Mouse (Mus musculus): ENCODE results near the gene Ttc29. TPM values are rescaled to one million over a fixed set of nuclear protein-coding genes. Genes with fewer than 3 reads are reported as not detected.

Gene Ttc29
- 6.0 TPM for polyA plus RNA-seq (2014; fragmentation: Illumina TruSeq; extraction: RNeasy Lipid Tissue Mini Kit (QIAGEN cat#74804))

GRCm38 (mm10) chr8:78213074-78213473, at the start of gene Ttc29:
Gene Ttc29 (plus strand): TSS chr8:78213297.

GRCm38 (mm10) chr8:78436071-78436651, 223.1 kb downstream of the Ttc29 start, which contains the start of gene Pou4f2:
Gene Pou4f2 (minus strand): TSS chr8:78436645.

Other genes starting within 250 kb of the Ttc29 start
- 0.17 TPM for gene Pou4f2, start 223.3 kb downstream of the Ttc29 start, polyA plus RNA-seq (2014; fragmentation: Illumina TruSeq; extraction: RNeasy Lipid Tissue Mini Kit (QIAGEN cat#74804))

All from ovary, adult 10 weeks (tissue).